Mouse (Mus musculus): ENCODE results near the gene Pkmyt1. TPM values are rescaled to one million over a fixed set of nuclear protein-coding genes. Genes with fewer than 3 reads are reported as not detected.
A peak's percentile ranks its signal among the peaks of the same experiment; 100 is the strongest.

Gene Pkmyt1
- total RNA-seq, 2 experiments from 2014 or later: 3.4 to 3.5 TPM

GRCm38 (mm10) chr17:23745301-23746251 is 19.4 kb downstream of the Pkmyt1 start, which contains the start of gene Kremen2:
Gene Kremen2 (minus strand): TSS chr17:23745833.
- peak within 1 kb of the TSS; percentile 29; the same call in 1 of the 2 replicates for H3K4me3 ChIP-seq
- H3K27ac ChIP-seq: no peak within 1 kb of the TSS
- no peak for DNase-seq (ENCODE audit: low spot score in 2 of 2)
- TF ChIP-seq CTCF (conservative IDR thresholded peaks at IDR 0.05): no peak

- no peak for DNase-seq (ENCODE audit: low spot score in 2 of 2)
- H3K4me3 ChIP-seq: no peak overlapping the region
Observed at GRCm38 (mm10) chr17:23746311-23746710, 20.2 kb downstream of the Pkmyt1 start.

GRCm38 (mm10) chr17:23746767-23747166 is 20.6 kb downstream of the Pkmyt1 start:
- no peak for DNase-seq (ENCODE audit: low spot score in 2 of 2)
- no peak overlapping the region for H3K27ac ChIP-seq
- H3K4me3 ChIP-seq: no peak overlapping the region
- no peak for TF ChIP-seq CTCF (conservative IDR thresholded peaks at IDR 0.05)

More at GRCm38 (mm10) chr17:23746311-23746710, 20.2 kb downstream of the Pkmyt1 start:
- peak; percentile 51 for TF ChIP-seq CTCF (conservative IDR thresholded peaks at IDR 0.05)
- no peak overlapping the region for H3K27ac ChIP-seq

GRCm38 (mm10) chr17:23747471-23747870 is 21.3 kb downstream of the Pkmyt1 start:
- Histone ChIP-seq H3K4me3 (no peak overlapping the region), H3K27ac (no peak overlapping the region)
- no peak for TF ChIP-seq CTCF (conservative IDR thresholded peaks at IDR 0.05)
- DNase-seq (ENCODE audit: low spot score in 2 of 2): no peak

GRCm38 (mm10) chr17:23748026-23748425 is 21.9 kb downstream of the Pkmyt1 start:
- Histone ChIP-seq H3K4me3 (no peak overlapping the region), H3K27ac (no peak overlapping the region)
- DNase-seq (ENCODE audit: low spot score in 2 of 2): no peak
- TF ChIP-seq CTCF (conservative IDR thresholded peaks at IDR 0.05): no peak

GRCm38 (mm10) chr17:23748631-23749391 is 22.7 kb downstream of the Pkmyt1 start:
- Histone ChIP-seq H3K27ac (peak overlapping the region; percentile 51), H3K4me3 (peak overlapping the region; percentile 41)
- peak; percentile 69 to 84 for DNase-seq (ENCODE audit: low spot score in 2 of 2)
- TF ChIP-seq CTCF (conservative IDR thresholded peaks at IDR 0.05): peak; percentile 96

GRCm38 (mm10) chr17:23749400-23750191 is 23.5 kb downstream of the Pkmyt1 start:
- peak overlapping the region; percentile 41 for H3K4me3 ChIP-seq
- no peak for DNase-seq (ENCODE audit: low spot score in 2 of 2)
- peak overlapping the region; percentile 51 for H3K27ac ChIP-seq
- TF ChIP-seq CTCF (conservative IDR thresholded peaks at IDR 0.05): no peak

GRCm38 (mm10) chr17:23755689-23756088 is 29.6 kb downstream of the Pkmyt1 start:
- H3K4me3 ChIP-seq: no peak overlapping the region
- no peak overlapping the region for H3K27ac ChIP-seq
- no peak for TF ChIP-seq CTCF (conservative IDR thresholded peaks at IDR 0.05)
- no peak for DNase-seq (ENCODE audit: low spot score in 2 of 2)

GRCm38 (mm10) chr17:23757581-23757980 is 31.4 kb downstream of the Pkmyt1 start:
- H3K4me3 ChIP-seq: no peak overlapping the region
- no peak for TF ChIP-seq CTCF (conservative IDR thresholded peaks at IDR 0.05)
- no peak for DNase-seq (ENCODE audit: low spot score in 2 of 2)
- no peak overlapping the region for H3K27ac ChIP-seq

GRCm38 (mm10) chr17:23758801-23759200 is 32.7 kb downstream of the Pkmyt1 start:
- Histone ChIP-seq H3K27ac (no peak overlapping the region), H3K4me3 (no peak overlapping the region)
- TF ChIP-seq CTCF (conservative IDR thresholded peaks at IDR 0.05): no peak
- DNase-seq (ENCODE audit: low spot score in 2 of 2): no peak

GRCm38 (mm10) chr17:23760231-23760630 is 34.1 kb downstream of the Pkmyt1 start:
- Histone ChIP-seq H3K27ac (no peak overlapping the region), H3K4me3 (no peak overlapping the region)
- TF ChIP-seq CTCF (conservative IDR thresholded peaks at IDR 0.05): no peak
- no peak for DNase-seq (ENCODE audit: low spot score in 2 of 2)

GRCm38 (mm10) chr17:23761155-23761554 is 35.0 kb downstream of the Pkmyt1 start:
- no peak overlapping the region for H3K27ac ChIP-seq
- no peak overlapping the region for H3K4me3 ChIP-seq
- DNase-seq (ENCODE audit: low spot score in 2 of 2): no peak
- no peak for TF ChIP-seq CTCF (conservative IDR thresholded peaks at IDR 0.05)

All from layer of hippocampus, adult 2 months (tissue).